Mouse (Mus musculus): ENCODE results near the gene Psmb2.

Psmb2 gene

DNA sequence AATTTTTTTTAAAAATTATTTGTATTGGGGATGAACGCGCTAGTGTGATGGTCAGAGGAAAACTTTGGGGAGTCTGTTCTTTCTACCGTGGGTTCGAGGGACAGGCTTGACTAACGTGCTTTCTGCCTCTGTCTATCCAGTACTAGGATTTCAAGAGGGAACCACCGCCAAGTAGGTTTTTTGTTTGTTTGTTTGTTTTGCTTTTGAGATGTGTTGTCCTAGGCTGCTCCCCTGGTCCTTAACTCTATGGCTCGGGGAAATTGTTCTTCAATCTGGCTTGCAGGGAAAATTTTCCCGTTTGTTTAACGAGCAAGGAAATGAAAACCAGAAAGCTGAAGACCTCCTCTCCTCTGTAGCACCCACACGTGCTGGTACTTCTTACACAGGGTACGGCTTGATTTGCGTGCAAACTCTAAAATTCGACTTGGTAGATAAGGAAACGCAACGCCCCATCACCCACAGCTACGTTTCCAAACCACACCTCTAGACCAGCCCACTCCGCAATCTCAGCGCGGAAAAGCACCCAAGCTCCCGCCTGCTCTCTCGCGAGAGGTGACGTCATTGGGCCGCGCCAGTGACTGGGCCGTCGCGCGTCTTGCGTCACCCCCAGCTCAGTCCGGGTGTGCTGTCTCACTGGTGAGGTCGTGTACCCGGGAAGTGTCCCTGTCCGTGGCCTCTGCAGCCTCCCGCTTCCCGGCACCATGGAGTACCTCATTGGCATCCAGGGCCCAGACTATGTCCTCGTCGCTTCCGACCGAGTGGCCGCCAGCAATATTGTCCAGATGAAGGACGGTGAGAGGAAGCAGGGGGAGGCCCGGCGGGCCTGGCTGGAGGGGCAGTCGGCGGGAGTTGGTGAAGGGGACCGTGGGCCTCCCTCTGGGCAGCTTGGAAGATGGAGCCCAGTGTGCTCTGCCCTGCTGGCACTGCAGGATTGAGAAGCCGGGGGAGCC is at the start of gene Psmb2:
TSS of gene Psmb2 (plus strand) at position 577 of the 950 bp plus-strand sequence.
- DNase-seq, result peak; percentile 99

DNA sequence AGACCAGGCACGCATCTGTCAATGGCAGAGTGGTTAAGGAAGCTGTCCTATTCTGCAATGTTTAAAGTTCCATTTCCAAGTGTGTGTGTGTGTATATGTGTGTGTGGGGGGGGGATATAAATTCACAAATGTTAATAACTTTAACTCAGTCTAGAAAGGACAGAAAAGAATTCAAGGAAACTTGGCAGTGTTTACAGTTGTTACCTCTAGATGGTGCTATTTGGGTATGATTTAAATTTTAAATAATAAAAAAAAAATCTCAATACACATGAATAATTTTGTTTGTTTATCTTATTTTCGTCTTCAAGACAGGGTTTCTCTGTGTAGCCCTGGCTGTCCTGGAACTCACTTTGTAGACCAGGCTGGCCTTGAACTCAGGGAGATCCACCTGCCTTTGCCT is 45.5 kb upstream of the Psmb2 start:
- DNase-seq, result no peak

DNA sequence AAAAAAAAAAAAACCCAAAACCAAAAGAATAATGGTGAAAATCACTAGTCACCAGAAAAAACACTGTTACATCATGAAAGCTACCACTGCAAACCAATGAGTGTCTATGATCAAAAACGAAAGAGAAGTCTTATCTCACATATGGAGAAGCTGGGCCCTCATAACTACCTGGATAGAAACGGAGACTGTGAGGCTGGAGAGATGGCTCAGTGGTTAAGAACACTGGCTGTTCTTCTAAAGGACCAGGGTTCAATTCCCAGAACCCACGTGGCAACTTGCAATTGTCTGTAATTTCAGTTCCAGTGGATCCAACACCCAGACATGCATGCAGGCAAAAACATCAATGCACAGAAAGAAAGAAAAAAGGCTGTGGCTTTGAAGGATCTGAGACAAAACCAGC is 44.8 kb upstream of the Psmb2 start:
- no peak for DNase-seq

DNA sequence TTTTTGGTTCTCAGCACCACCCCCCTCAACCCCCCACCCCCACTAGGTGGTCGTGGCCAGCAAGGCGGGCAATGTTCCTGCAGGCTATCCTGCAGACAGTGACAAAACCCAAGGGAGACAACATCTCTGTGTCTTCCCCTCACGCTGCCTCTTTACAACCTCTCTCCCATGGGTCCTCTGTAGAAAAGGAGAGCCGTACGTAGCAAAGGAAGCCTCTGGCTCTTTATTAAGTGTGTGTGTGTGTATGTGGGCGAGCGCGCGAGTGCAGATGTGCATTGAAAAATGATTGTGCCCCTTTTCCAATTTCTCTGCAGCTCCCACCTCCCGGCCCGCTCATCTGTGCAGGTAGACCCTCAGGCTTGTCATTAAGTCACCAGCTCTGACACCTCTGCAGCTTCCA is 41.1 kb upstream of the Psmb2 start:
- no peak for DNase-seq

DNA sequence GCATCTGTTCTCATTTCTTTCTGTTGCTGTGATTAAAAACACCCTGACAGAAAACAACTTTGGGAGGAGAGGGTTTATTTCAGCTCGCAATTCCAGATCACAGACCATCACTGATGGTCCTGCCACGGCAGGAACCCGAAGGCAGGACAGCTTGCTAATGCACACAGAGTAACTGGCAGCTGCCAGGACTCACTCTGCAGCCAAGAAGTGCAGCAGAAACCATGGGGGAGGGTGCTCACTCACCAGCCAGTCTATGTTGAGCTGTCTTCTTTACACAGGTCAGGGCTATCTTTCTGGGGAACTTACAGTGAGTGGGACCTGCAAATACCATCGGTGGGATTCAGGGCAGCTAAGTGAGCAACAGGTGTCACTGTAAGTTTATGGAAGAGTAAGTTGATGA is 40.0 kb upstream of the Psmb2 start:
- no peak for DNase-seq

DNA sequence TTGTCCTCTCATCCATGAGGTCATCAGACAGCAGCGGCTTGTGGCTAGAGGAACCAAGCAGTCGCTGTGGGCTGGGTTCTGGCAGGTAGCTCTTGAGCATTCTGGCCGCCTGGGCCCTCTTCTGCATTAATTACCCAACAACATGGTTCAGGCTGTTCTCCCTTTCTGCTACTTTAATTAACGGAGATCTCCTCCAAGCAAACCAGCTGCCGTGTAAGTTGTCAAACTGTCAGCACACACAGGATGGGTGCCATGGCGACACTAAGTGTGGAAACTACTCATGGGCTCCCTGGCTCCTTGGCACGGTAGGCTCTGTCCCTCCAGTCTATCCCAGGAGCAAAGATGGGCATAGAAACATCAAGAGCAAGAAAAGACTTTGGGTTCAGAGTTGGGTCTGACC is 38.1 kb upstream of the Psmb2 start:
- DNase-seq, result no peak

DNA sequence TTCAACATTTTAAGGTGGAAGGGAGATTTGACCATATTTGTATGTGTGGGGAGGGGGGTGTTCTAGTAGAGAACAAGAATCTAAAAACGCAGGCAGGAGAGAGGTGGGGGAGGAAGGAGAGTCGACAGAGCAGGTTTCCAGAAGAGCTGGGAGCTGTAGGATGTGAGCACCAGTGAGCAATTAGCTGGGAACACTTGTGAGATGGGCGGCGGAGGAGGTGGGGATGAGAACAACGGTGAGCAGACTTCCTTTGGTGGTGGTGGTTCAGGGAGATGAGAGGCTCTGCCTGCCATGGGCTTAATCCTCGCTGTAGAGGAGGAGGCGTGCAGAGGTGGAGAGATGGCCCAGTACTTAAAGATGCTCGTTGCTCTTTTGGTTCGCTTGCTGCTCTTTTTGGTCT is 35.5 kb upstream of the Psmb2 start:
- DNase-seq, result no peak

DNA sequence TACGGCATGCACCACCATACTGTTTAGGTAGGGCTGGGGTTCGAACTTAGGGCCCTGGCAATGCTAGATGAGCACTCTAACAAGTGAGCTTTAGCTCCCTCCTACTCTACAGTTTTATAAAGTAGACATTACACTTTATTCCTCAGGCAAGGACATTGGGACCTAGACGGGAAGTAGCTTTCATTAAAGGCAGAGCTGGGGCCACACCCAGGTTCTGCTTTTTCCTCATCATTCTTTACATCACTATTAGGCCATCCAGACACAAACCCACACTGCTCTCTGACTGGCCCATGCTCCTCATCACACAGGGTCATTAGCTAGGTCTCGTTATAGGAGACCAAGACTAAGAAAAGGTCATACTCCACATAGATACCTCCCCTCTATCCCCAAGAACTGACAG is 33.6 kb upstream of the Psmb2 start:
- no peak for DNase-seq

DNA sequence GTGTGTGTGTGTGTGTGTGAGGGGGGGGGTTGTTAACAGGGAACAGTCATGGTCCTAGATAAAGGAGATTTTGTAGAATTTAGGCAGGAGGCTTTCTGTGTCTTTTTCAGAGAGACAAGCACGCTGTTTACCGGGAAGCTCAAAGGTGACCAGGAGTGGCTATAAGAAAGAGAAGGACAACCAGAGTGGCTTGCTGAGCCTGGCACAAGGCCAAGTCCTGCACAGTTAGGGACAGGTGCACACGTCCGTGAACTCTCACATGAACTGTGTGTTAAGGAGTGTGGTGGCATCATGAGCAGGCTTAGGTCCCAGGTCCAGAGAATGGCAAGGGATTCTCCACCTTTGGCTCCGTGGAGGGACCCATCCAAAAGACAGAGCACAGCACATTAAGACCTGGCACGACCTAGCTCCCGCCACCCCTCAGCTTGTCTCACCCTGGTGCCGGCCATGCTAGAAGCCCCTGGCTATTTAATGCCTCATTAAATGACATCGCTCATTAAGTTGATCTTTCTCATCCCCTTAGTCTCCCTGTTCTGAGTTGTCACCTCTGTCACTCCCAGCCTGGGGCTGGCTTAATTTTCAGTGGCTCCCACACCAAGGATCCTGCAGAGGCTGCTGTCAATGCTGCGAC is 33.0 kb upstream of the Psmb2 start:
- no peak for DNase-seq

DNA sequence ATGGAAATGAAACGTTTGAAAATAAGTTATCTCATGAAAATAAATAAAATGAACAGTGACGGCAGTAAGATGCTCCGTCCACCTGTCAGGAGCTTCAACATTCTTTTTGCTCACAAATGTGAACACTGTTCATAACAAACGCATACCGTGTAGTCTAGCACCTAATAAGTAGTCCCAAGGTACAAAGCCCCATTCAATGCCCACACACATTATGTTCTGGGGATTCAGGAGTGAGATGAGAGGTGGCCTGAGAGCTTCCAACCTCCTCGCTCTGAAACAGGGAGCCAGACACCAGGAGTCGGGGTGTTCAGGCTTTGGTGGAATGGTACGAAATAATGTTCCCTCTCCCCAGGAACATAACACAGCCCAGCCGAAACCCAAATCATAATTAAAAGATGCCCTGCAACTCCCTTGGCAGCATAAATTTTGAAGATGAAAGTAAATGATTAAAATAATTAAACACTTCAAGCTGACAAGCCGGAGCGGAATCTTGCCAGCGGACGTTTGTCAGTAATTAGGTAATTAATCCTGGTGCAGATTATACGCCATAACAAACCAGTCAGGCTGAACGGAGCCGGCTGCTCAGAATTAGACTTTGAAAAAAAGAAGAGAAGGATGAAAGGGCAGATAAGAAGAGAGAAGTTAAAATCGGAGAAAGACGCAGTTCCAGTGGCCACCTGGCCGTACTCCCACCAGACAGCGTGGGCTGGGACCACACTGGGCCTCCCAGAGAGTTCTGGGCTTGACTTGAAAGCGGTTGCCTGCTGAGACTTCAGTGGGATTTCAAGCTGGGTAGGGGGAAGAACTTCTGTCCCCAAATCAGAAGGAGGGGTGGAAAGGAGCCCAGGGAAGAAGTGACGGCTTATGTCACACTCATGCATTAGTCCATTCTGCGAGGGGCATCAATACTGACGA is 29.2 kb upstream of the Psmb2 start:
- no peak for DNase-seq

DNA sequence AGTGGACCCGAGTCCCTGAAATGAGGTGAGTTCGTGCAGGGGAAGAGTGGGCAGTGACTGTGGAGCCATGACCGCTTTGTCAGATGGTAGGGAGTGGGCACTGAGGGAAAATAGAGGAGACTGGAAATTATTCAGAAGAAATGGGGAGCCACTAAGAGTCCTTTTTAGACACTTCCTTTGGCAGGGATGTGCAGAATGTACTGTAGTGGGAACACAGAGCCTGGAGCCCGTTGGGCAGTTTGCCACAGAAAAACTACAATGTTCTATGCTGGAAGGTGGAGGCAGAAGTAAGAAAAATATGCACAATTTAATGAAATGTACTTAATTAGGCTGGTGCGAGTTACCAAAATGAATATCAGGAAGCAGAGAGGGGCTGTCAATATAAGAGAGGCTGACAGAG is 24.3 kb upstream of the Psmb2 start:
- DNase-seq, result no peak

DNA sequence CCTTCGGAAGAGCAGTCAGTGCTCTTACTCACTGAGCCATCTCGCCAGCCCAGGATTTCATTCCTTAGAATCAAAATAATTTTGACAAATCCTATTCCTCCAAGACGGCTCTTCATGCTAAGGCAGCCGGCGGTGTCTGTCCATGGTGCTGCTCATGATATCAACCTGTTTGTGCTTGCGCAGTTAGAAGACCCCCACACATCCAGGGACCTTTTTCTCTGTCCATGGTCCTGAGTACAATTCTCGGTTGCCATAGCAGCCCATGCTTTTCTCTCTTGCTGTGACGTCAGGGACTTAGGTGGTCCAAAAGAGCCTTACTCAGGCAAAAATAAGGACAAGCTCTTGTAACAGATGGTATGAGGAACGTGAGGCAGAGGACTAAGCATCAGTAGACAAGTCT is 22.1 kb upstream of the Psmb2 start:
- peak; percentile 61 for DNase-seq

DNA sequence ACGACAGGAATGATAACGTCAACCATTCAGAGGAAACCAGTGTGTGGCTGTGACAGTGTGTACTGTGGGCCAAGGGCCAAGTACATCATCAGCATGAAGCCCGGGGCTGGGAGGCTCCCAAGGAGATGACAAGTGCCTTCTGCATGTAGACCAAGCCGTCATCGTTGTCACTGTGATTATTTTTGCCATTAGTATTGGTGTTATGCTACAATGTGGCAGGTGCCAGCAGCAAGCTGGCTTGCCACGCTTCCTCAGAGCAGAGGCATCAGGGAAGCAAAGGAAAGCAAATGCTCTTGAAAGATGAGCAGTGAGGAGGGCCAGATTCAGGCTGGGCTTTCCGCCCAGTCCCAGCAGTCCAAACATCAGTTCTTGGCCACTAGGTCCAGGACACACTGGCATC is 16.2 kb upstream of the Psmb2 start:
- no peak for DNase-seq

DNA sequence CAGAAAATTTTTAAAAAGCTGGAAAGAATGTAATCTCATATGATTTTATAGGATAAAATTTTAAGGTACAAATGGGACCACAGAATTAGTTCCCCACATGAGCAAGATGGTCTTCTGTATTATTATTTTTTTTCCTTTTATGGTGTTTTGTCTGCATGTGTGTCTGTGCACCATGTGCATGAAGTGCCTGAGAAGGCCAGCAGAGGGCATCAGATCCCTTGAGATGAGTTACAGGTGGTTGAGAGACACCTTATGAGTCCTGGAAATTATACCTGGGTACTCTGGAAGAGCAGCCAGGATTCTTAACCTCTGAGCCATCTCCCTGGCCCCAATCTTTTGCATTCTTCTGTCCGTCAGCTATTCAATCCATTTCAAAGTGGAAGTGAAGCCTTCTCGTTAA is 10.4 kb upstream of the Psmb2 start:
- DNase-seq, result peak; percentile 14

DNA sequence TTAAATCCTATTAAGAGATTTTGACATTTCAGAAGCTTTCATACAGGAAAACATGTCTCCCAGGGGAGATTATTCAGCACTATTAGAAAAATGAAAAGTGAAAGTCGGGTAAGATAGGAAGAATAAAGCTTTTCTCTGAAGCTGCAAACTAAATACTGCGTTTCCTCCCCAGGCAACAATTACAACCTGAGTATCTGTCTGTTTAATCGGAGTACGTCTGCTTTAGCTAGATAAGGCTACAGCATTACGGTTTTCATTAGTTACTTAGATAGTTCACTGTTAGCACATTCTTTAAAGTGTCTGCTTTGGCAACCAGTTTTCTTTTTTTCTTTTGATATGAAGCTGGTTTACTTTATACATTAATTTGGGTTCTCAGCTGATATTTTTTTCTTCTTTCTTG is 4.9 kb downstream of the Psmb2 start:
- DNase-seq, result no peak

DNA sequence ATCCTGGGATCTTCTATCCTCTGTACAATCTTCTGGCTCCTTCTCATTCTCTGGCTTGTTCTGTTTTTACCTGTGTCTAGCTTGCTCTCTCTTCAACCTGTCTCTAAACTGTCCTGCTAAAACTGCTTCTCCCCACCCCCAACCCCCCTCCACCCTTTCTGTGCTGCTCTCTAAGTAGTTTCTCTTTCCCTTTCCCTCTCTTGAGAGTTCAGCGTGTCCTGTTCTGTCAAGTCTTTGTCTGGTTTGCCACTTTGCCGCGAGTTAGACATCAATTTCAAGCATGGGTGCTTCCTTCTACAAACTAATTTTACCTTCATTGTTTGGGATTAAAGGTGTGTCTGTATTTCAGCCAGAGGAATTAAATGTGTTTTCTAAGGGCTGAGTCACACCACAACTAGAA is 5.7 kb downstream of the Psmb2 start:
- no peak for DNase-seq

DNA sequence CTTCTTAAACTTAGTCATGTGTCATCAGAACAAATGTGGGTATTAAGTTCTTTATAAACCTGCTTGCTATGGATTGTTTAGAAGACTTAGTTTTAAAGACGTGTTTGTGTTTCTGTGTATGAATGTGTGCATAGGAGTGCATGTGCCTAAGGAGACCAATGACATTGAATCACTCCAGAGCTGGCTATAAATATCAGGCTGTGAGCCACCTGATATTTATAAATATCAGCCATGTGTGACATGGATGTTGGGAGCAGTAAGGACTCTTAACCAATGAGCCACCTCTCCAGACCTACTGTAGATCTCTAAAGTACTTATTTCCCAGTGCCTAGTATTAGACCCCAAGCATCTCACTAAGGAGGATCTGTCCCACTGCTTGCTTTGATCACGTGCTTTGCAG is 12.0 kb downstream of the Psmb2 start:
- no peak for DNase-seq

DNA sequence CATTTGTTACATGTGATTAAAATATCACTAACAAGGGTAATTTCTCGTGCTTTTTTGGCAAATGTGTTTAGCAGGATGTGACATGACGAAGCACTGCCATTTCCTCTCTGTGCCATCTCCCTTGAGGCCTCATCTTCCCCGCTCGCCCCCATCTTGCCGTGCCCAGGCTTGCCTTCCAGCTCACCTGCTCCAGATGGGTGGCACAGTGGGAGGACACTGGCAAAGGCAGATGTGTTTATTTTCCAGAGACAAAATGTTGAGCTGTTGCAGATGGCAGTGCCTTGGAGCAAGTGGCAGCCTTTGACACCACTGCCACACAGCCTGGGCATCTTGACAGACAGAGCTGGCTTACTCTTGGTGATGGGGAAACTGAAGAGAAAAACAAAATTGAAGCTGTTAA is 15.6 kb downstream of the Psmb2 start:
- DNase-seq, result no peak

DNA sequence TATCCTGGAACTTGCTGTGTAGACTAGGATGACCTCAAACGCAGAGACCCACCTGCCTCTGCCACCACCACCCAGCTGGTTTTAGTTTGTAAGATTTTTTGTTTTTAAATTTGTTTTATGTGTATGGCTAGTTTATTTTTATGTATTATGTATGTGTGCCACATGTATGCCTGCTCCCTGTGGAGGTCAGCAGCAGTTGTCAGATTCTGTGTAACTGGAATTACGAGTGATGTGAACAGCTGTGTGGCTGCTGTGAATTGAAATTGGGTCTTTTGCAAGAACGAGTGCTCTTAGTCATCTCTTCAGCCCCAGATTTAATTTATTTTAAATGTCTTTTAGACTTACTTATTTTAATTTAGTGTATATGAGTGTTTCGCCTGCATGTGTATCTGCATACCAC is 19.5 kb downstream of the Psmb2 start:
- no peak for DNase-seq

DNA sequence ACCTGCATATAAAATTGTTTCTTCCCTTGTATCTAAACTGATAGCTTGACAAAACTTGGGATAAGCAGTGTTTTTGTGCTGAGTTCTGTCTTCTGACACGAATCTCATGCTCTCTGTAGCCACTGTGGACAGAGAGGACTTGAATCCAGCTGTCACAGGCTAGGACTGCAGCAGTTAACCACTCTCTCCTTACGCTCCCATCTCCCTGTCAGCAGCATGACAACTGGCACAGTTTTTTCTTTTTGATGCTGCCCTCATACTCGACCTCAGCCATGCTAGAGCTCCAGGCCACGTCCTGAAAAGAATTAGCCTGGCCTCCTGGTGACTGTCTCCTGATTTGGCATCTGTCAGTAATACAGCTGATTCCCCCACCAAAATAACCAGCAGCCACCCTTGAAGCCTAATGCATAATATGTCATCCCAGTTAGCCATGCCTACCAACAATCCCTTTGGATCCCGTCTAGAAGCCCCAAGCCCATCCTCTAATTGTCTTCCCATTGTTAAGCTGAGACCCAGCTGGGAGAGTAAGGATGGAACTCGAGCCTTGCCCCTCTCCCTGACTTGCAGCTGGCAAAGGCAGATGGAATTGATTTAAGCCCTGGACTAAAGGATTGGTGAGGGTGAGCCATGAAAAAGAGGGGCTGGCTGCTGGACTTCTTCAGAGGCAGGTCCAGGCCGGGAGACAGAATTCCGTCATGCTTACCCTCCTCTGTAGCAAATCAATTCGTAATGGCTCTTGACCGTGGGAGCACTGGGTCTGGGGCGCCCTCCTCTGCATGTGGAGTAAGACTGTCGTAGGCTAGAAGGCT is 29.4 kb downstream of the Psmb2 start:
- DNase-seq, result no peak

DNA sequence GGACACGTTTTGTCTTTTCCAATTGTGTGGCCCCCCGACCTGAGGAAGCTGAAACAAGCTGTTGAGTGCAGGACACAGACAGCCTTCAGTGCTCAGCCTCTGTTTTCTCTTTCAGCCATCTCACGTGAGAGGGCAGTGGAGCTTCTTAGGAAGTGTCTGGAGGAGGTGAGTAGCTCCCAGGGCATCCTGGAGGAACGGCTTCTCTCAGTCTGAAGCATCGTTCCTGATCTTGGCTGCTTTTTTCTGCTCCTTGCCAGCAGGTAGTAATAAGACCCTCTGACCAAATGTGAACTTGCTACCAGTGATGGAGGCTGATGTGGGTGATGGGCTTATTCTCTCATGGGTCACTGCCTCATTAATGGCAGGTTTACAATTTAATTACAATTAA is 30.0 kb downstream of the Psmb2 start:
- no peak for DNase-seq

DNA sequence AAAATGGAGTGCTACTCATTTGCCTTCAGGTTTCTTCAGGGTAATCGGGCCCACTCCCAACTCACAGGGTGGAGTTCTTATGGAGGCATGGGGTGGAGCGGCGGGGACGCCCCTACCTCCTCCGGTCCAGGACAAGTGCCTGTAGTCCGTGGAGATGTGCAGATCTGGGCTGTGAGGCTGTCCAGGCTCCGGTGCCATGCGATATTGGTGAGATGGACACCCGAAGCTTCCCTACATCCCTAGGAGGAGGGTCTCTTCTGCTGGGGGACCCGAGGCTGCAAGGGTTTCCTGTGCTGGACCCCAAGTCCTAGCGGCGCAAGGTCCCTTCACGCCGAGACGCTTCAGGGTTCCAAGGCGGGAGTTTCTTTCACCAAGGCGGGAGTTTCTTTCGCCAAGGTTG is 54.7 kb downstream of the Psmb2 start:
- no peak for DNase-seq
